14 mouse cellular contexts compared by ENCODE assay signal in the genomic region with DNA sequence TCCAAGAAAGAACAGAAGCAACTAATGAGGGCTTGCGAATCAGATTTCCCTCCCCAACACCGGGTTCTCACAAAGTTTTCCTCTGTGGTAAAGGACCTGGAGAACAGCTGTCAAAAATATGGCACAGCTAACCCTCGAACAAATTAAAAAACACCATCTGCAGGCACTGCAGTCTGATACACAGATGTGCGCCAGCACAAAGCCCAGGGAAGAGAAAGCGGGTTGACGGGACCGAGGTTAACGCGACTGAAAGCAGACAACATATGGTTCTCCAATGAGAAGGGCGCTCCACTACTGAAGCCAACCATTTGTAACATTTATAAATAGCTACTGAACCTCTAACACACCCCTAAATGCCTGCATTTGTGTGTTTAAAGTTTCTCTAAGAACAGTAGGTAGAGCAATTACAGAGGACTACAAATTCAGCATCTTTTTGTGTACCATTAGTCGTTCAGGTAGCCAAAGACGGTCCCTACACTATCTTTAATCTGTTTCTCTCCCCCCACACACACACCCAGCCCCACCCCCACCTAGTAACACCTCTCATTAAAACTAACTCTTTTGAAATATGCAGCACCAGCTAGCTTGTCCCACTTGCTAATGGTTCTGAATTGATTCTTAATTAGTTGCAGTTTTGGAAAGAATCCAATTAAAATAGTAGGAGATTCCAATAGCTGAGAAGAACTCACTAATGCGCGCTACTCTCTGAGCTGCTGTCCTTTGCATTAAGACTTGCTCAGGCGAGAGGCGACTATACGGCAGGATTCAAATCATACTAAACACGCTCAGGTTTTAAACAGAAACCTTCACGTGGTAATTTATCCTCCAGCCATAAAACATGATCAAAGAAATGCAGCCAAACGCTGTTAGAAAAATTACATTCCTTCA.
DNase-seq lines count a peak whose midpoint lies in the region; ATAC-seq and TF ChIP-seq lines count a peak whose summit lies in the region.
"Had no signal": no experiment of that assay in that cellular context is flagged by ENCODE, and none has a peak within 500 bp of the region (broad histone marks: within the 10 kb centered on the region; RNA-seq: fewer than 3 reads in every experiment).

No protein-coding gene starts in this region.

- 49% methylated on average over 20 of the region's 20 CpGs for WGBS in embryonic facial prominence, embryonic 15.5 days
- 50% methylated on average over 20 of the region's 20 CpGs for WGBS in hindbrain, embryonic 16.5 days
- 44% methylated on average over 20 of the region's 20 CpGs for WGBS in midbrain, embryonic 16.5 days

- ATAC-seq in embryonic facial prominence, embryonic 15.5 days (ENCODE audit: insufficient number of reproducible peaks, low FRiP score, low TSS enrichment, low read depth): peak; percentile 24; the same call in 1 of the 2 replicates
- peak; percentile 62 for ATAC-seq in hindbrain, embryonic 16.5 days
- ATAC-seq in midbrain, embryonic 16.5 days: peak; percentile 55; the same call in 1 of the 2 replicates
- ATAC-seq: CD4-positive, CD25-positive, alpha-beta regulatory T cell, adult 4 months; Patski had no signal

- no peak for TF ChIP-seq CTCF in brain, embryonic 14.5 days (IDR thresholded peaks at IDR 0.05; ENCODE audit: borderline replicate concordance, extremely low read depth, insufficient read depth, insufficient read length)

- DNase-seq in brain, embryonic 14.5 days (ENCODE audit: low read depth): peak; percentile 85
- DNase-seq in left cerebral cortex, adult 18-20 months (ENCODE audit: low spot score in 2 of 2): no peak
- no peak for DNase-seq in frontal cortex, adult 2 months (ENCODE audit: extremely low spot score in 1 of 2, low spot score in 1 of 2)
- DNase-seq in right cerebral cortex, postnatal 10 days (ENCODE audit: low spot score in 2 of 2): no peak
- DNase-seq in heart, postnatal 14 days: no peak
- DNase-seq: adrenal gland, postnatal 36 days; cerebellum, adult 9-10 months; heart, adult 18-20 months; kidney, postnatal 36 days had no signal

- no peak overlapping the region for H3K4me3 ChIP-seq in embryonic facial prominence, embryonic 15.5 days (replicated peaks)
- no peak overlapping the region for H3K4me3 ChIP-seq in hindbrain, embryonic 16.5 days (ENCODE audit: low read length)
- H3K4me3 ChIP-seq in midbrain, embryonic 16.5 days (ENCODE audit: low read depth, low read length): no peak overlapping the region

- intact Hi-C loops in heart, postnatal 14 days (cut with DNase I): no loop called here

- no peak overlapping the region for H3K9ac ChIP-seq in embryonic facial prominence, embryonic 15.5 days
- H3K9ac ChIP-seq in hindbrain, embryonic 16.5 days (ENCODE audit: low read depth, low read length): no peak overlapping the region
- no peak overlapping the region for H3K9ac ChIP-seq in midbrain, embryonic 16.5 days (ENCODE audit: low read depth, low read length)

- peak overlapping the region; percentile 5; the same call in 1 of the 2 replicates for H3K4me2 ChIP-seq in embryonic facial prominence, embryonic 15.5 days (replicated peaks)
- no peak overlapping the region for H3K4me2 ChIP-seq in hindbrain, embryonic 16.5 days (ENCODE audit: low read length)
- peak overlapping the region; percentile 23 for H3K4me2 ChIP-seq in midbrain, embryonic 16.5 days (ENCODE audit: low read length)

- H3K27ac ChIP-seq in embryonic facial prominence, embryonic 15.5 days (replicated peaks): no peak overlapping the region
- H3K27ac ChIP-seq in hindbrain, embryonic 16.5 days (ENCODE audit: low read depth, low read length): peak overlapping the region; percentile 70
- H3K27ac ChIP-seq in midbrain, embryonic 16.5 days (ENCODE audit: low read length): peak overlapping the region; percentile 81

- no peaks in the 10 kb centered on the region for H3K9me3 ChIP-seq in embryonic facial prominence, embryonic 15.5 days (replicated peaks)
- H3K9me3 ChIP-seq in hindbrain, embryonic 16.5 days (ENCODE audit: control insufficient read depth, low read length): no peaks in the 10 kb centered on the region
- H3K9me3 ChIP-seq in midbrain, embryonic 16.5 days (replicated peaks; ENCODE audit: control insufficient read depth, low read length, poor library complexity, severe bottlenecking): no peaks in the 10 kb centered on the region

- no peaks in the 10 kb centered on the region for H3K36me3 ChIP-seq in embryonic facial prominence, embryonic 15.5 days
- no peaks in the 10 kb centered on the region for H3K36me3 ChIP-seq in hindbrain, embryonic 16.5 days (ENCODE audit: control insufficient read depth, insufficient read depth, low read length)
- no peaks in the 10 kb centered on the region for H3K36me3 ChIP-seq in midbrain, embryonic 16.5 days (ENCODE audit: control insufficient read depth, insufficient read depth, low read length)

- peaks cover 10% of the 10 kb centered on the region for H3K4me1 ChIP-seq in embryonic facial prominence, embryonic 15.5 days
- H3K4me1 ChIP-seq in hindbrain, embryonic 16.5 days (ENCODE audit: control insufficient read depth, insufficient read depth, low read depth, low read length): peaks cover 14% of the 10 kb centered on the region
- peaks cover 29% of the 10 kb centered on the region for H3K4me1 ChIP-seq in midbrain, embryonic 16.5 days (ENCODE audit: control insufficient read depth, insufficient read depth, low read length)

- H3K27me3 ChIP-seq in embryonic facial prominence, embryonic 15.5 days: peaks cover 8% of the 10 kb centered on the region
- no peaks in the 10 kb centered on the region for H3K27me3 ChIP-seq in hindbrain, embryonic 16.5 days (replicated peaks; ENCODE audit: control insufficient read depth, insufficient read depth, low read length)
- no peaks in the 10 kb centered on the region for H3K27me3 ChIP-seq in midbrain, embryonic 16.5 days (ENCODE audit: control insufficient read depth, insufficient read depth, low read depth, low read length)

- no peak for TF ChIP-seq POLR2A in brain, embryonic 14.5 days (IDR thresholded peaks at IDR 0.05; ENCODE audit: borderline replicate concordance, extremely low read depth, insufficient read depth, insufficient read length, poor library complexity, severe bottlenecking)
